Mouse (Mus musculus): ENCODE measurements around the gene Hic1.

Gene Hic1

DNA sequence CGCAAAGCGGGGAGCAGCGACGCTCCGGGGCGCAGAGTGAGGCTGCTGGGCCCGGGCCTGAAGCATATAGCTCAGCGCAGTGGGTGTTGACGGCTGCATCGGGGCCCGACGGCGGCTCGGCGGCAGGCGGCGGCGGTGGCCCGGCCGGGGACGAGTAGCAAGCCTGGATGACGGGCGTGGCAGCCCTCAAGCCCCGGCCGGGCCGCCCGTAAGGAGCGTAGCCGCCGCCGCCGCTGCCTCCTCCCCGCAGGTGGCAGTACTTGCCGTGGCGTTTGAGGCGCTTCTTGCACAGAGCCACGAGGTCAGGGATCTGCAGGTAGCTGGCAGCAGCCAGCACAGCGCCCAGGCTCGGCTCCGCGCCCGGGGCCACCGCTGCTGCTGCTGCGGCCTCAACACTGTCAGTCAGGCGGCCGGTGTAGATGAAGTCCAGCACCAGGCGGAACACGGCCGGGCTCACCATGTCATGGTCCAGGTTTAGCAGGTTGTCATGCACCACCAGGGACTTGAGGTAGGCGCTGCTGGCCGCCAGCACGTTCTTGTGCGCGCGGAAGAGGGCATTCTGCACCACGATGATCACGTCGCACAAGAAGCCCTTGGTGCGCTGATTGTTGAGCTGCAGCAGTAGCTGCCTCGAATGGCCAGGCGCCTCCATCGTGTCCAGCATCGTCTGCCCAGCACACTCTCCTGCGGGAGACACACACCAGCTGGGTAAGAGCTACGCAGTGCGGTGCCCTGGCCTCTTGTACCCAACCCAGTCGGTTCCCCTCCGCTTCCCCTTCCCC is 2.3 kb downstream of the Hic1 start:
- peak; percentile 60 to 85 for DNase-seq

DNA sequence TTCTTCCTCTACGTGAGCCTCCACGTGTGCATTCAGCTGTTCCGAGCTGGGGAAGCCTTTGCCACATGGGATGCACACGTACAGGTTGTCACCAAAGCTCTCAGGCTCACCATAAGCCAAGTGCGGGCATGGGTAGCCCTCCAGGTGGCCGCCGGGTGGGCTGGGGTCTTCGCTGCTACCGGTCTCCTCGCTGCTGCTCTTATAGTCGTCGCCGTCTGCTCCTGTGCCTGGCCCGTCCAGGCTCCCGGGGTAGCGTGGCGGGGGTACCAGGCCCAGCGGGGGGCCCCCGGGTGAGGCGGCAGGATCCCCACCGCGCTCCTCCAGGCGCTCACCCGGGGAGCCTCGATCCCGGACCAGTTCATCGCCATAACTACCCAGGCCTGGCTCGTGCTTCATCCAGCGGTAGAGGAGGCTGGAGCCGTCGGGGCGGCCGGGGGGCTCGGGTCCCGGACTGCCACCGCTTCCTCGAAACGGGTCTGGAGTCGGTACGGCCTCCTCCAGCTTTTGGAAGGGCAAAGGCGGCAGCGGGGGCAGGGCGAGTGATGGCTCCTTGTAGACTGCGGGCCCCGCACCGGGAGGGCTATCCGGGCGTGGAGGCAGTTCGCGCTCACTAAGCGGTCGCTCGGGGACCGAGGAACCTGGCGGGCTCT is 3.0 kb downstream of the Hic1 start:
- DNase-seq = peak in 1 of 2 experiments; percentile 64

DNA sequence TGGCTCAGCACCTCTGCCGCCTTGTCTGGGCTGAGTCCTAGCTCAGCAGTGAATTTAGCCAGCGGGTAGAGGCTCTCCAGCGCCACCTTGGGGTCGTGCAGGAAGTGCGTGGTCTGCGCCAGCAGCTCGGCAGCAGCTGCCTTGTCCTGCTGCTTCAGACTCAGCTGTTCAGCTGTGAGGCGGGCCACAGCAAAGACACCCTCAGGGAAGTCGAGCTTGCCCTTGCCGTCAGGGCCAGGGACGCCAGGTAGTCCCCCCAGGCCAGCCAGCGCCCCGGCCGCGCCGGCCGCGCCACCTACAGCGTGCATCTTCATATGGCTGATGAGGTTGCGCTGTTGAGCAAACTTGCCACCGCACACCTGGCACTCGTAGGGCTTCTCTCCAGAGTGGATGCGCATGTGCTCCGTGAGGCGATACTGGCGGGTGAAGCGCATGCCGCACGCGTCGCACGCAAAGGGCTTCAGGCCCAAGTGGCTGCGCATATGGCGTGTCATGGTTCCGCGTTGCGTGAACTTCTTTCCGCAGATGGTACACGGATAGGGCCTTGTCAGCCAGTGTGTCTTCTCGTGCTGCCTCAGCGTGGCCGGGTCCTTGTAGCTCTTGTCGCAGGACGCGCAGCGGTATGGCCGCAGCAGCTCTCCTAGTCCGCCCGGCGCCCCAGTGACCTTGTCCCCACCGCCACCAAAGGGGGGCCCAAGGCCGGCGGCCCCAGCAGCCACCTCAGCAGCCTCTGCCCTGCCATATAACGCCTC is 3.7 kb downstream of the Hic1 start:
- DNase-seq = peak; percentile 85 to 87

DNA sequence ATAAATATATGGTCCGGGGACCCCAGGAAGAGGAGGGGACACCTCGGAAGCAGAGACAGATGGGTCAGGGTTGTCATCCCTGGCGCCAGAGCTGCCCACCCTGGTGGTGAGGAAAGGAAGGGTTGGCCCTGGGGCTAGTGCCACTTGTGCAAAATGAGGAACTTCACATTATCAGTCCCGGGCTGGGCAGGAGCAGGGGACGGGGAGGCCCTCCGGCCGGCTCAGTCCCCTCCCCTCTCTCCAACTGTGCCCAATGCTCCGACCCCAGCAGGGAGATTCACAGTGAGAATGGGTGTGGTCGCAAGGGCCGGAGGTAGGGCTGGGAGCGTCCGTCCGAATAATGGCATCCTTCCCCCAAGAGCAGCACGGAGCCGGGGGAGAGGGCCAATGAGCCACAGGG is 4.6 kb downstream of the Hic1 start:
- peak in 1 of 2 experiments; percentile 45 for DNase-seq

DNA sequence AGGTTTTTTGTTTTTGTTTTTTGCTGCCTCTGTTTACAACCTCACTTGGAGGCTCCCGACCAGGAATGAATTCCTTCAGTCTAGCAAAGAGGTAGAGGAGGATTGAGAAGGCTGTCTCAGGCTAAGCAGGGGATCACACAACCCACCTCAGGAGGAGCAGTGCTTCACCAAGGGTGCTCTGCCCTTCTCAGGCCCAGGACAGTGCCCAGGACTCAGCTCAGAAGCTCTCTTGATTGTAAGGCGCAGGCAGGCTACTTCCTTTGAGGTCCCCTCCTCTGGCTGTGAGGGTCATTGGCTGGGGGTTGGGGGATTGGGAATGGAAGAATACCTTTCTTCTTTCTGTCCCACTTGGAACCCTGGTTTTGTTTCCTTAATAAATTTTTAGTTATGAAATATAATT is 5.3 kb downstream of the Hic1 start:
- peak in 1 of 2 experiments; percentile 31 for DNase-seq

DNA sequence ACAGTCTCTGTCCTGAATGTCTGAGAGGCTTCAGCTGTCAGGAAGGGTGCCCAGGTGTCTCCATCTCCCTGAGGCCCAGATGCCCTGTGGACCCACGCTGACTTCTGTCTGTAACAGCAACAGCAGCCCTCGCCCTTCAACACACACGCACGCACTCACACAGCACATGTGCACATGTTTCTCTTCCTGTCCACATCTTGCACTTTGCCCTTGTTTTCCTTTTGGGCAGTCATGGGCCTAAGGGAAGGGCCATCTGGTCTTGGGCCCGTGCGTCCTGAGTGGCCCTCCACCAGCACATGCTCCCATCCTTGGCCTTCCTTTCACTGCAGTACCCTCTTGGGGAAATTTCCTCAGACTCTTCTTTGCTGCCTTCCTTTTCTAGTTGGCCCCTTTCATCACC is 5.9 kb downstream of the Hic1 start:
- peak in 1 of 2 experiments; percentile 72 for DNase-seq

DNA sequence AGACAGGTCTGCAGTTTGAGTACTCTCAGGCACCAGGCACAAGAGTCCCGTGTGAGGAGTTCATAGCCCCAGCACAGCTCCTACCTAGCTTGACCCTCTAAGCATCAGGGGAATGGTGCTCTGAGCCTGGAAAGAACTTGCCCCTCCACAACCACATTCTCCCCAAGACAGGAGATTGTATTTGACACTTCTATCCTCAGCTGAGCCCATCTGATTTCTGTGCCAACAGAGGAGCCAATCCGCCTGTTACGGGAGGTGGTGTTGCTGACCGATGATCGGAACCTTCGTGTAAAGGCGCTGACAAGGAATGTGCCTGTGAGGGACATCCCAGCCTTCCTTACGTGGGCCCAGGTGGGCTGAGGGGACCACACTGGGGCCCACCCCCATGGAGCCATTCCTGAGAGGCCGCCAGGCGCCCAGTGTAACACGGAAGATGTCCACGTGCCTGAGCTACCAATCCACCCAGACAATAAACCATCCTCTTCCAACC is 6.7 kb downstream of the Hic1 start:
- DNase-seq = peak in 1 of 2 experiments; percentile 34

DNA sequence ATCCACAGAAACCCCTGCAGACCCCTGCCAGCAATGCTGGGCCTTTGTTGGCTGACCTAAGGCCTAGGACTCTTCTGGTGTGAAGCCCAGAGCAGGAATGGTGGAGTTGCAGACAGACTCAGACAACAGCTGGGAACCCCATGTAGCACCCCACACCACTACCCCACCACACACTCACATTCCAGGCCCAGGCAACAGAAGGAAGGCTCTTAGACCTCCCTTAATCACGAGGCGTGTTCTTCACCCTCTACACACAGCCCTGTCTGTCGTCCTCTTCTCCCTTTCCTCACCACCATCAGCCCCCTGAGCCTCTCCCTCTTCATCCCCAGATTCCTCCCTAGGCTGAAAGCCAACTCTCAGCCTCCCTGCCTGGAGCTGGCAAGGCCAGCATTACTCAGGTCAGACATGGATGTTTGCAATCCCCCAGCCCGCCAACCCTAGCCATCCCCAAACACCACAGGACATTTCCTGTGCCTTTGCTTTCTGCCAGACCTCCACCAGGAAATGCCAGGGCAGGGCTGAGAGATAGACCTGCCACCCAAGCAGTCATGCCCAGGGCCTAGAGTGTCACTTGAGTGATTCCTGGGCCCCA is 7.8 kb downstream of the Hic1 start:
- DNase-seq = peak in 1 of 2 experiments; percentile 30

DNA sequence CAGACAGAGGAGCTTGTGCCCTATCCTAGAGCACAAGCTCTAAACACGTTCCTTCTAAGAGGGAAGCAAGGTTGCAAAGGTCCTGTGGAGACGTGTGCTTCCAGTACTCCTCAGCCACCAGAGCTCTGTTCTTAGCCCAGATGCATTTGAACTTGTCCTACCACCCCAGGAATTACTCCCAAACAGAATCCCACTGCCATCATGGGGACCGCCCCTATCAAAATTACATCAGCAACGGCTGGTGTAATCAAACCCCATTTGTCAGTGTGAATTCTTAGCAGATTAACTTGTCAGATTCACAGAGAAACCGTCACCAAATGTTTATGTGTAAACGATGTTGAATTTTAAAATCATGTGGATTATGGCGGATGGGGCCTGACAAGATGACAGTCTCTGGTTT is 8.4 kb downstream of the Hic1 start:
- no peak for DNase-seq

DNA sequence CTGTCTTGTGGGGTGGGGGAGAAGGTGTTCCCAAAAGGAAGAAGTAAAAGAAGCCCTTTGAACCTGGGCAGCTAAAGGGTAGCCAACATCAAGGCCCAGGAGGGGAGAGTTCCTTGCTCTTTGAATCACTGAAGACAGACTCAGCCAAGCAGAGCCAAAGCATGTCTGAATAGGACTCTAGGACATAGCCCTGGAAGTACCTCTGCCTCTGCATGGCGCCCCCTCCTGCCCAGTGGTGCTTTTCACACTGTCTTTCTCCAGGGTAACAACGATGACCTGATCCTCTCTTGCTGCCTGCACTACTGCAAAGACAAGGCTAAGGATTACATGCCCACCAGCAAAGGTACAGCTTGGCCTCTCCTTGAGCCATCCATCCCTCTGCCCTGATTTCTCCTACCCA is 9.8 kb downstream of the Hic1 start:
- peak; percentile 75 to 76 for DNase-seq

DNA sequence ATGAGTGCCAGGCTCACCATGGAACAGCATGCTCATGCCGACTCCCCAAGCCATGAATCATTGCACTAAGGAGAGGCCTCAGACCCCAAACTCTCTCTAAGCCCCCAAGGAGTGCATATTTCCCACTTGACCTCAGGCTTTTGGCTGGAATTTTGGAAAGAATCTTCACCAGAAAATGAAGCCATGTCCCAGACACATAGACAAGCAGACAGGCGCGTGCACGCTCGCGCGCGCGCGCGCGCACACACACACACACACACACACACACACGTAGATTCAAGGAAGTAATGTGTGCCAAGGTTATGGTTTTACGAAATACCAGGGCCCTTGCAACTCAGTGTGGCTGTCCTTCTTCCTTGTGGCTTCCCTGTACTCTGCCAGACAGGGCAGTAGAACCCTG is 10.9 kb downstream of the Hic1 start:
- DNase-seq = no peak

DNA sequence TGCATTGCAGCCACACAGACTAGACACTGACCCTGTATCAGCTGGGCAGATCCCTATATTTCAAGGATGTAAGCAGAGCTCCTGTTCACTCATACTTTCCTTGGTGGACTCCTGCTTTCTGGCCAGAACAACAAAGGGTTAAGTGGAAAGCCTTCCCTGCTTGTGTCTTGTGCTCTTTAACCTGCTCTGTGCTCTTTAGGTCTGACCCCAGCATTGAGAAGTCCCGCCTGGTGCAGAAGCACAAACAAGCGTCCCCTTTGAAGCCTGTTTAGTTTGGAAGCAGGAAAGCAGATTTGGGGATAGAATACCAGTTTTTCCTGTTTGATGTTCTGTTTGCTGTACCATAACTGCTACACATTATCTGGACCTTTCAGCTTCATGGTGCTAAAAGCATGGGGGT is 11.4 kb downstream of the Hic1 start:
- no peak for DNase-seq

DNA sequence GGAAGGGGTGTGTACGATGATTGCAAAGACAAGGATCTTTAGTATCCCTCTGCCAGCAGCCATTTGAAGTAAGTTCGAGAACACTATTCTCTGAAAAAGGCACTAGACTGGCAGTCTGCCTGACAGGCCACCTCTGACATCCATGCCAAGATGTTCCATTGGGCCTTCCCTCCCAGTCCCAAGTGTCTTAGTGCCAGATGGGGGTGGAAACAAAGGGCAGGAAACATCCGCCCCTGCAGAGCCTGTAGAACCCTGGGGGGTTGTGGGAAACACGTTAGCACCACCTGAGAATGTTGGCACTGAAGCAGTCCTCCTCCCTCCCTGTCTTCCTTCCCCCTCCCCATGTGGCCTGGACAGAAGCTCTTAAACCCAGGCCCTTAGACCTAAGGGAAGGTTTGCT is 12.3 kb downstream of the Hic1 start:
- DNase-seq = peak in 1 of 2 experiments; percentile 77

DNA sequence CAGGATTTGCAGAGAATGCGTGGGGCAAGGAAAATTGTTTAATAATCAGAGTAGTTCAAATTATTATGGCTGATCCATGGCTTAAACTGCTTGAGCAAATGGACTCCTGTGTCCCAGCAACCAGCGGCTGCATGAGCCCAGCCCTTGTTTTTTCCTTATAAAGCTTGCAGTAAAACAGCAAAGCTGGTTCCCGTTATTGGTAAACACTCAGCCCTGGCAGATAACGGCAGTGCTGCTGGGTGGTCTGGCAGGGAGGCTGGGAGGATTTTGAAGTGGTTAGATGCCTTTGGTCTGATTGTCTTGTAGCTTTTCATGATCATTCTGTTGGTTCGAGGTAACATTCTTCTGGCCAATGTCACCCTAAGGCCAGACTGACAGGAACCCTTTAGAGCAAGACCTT is 12.9 kb downstream of the Hic1 start:
- DNase-seq = no peak

DNA sequence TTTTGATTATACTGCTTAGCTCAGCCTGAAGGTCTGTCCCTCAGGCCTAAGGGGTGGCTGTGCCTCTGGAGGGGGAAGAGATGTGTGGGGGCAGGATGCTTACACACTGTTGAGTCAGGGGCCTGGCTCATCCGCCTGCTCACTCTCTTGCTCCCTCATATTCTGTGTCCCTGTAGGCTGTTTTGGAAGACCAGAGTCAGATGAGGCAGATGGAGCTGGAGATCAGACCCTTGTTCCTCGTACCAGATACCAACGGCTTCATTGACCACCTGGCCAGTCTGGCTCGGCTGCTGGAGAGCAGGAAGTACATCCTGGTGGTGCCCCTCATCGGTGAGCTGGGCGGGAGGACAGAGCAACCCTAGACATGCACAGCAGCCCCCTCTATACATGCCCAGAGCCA is 13.3 kb downstream of the Hic1 start:
- DNase-seq = no peak

DNA sequence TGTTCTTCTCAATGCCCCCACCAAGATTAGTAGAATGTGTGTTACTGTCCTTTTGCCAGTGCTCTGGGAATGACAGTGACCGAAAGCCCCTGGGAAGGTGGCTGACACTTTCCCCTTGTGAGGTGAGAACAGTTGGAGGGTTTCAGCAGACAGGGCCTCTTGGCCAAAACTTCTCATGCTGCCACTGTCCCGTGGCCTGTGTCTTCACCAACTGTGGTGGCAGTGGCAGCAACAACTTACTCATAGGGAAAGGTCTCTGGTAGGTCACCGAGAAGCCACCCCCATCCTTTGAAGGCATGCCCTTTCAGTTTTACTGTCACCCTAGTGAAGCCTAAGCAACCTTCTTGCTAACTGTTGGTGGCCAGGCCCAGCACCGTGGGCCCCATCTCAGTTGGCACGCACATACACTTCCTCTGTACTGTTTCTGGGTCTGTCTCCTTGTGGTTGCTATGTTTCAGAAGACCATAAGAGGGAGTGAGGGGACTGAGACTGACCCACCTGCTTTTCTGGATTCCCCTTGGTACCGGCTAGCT is 15.2 kb downstream of the Hic1 start:
- peak in 1 of 2 experiments; percentile 41 for DNase-seq

DNA sequence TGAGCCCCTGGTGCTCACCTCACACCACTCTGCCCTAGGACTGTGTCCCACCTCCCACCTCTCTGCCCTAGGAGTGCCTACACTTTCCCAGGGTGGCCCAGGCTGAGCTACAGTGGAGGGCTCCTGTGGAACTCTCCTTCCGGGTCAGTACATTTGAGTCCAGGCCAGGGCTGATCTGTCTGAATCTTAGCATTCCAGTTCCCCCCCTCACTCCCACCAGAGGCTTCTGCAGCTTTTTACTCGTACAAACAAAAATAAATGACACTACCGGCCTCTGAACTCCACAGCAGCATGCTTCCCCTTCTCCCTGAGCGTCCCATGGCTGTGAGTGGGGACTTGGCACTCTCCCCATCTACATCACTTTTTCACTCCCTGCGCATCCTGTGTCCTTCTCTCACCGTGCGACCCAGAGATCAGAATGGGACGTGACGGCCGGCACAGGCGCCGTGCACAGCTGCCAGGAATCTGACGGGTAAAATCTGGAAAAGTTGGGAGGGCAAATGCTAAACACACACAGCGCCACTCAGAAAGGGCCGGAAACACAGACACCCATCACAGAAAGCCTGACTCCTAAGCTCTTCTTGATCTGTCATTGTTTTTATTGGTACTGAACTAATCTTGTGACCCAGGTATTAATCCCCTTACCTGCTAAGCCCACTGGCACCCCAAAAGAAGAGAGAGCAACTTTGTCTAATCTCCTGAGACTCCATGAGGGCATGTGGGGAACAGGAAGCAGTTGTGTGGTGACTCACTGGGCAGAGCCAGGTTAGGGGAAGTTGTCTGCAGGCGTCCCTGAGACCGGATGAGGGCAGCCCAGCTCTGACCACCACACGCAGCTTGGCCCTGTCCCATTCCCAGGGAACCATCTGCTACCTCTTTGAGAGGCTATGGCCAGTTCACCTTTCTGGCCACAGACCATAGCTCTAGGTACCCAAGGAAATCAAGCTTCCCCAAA is 16.4 kb downstream of the Hic1 start:
- DNase-seq = peak; percentile 59 to 79

DNA sequence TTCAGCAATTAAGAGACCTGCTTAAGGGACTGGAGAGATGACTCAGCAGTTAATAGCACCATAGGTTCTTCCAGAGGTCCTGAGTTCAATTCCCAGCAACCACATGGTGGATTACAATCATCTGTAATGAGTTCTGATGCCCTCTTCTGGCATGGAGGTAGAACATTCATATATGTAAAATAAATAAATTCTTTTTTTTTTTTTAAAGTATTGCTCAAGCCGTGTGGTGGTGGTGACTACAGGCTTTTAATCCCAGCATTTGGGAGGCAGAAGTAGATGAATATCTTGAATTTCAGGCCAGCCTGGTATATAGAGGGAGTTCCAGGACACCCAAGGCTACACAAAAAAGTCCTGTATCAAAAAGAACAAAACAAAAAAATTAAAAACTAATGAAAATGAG is 19.0 kb downstream of the Hic1 start:
- DNase-seq = no peak

DNA sequence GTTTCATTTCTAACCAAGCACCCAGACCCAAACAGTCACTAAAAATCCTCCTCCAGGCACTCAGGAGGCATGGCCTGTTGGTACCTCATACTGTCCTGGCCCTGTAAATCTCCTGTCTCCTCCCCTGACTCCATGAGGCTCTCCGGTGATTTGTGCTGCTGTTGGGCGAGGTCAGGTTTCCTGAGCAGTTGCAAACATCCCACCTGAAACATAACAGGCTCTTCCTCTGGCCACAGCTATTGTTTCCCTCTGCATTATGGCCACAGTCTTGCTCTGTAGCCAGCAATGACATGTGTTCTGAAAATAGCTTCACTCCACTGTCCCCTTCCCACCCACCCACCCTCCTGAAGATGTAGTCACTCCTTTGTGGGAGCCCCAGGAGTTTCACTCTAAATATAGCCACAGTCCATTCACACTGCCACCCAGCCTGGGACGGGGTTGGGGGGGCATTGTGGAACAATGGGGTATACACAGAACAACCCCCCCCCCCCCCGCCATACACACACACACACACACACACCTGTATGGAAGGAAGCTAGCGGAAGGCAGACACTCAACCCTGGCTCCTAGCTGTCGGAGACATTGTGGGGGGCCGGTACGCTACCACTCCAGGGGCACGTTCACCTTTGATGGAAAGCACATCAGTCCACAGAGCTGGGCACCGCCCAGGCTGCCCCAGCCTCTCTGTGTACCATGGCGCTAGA is 20.8 kb downstream of the Hic1 start:
- peak in 1 of 2 experiments; percentile 48 for DNase-seq

DNA sequence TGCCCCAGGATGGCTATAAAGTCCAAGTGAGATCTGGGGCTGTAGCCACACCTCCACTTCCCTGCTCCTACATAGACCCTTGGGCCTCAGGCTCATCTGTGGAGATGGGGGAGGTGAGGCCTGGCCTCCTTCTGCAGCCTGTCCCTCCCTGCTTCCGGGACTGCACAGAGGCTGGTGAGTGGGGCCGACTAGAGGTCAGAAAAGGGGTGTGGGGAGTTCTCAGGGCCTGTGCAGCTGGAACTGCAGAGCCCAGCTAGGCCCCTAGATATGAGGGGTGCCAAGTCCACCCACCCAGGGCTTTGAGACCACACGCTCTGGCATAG is 21.5 kb downstream of the Hic1 start:
- DNase-seq = peak in 1 of 2 experiments; percentile 71
